Comparison of ENCODE assay signal across 10 mouse cellular contexts in genomic region chr3:135713016-135713950, GRCm38 (mm10). TPM values are rescaled to one million over a fixed set of nuclear protein-coding genes. Genes with fewer than 3 reads are reported as not detected.
DNase-seq lines count a peak whose midpoint lies in the region; ATAC-seq and TF ChIP-seq lines count a peak whose summit lies in the region.
"Had no signal": no experiment of that assay in that cellular context is flagged by ENCODE, and none has a peak within 500 bp of the region (broad histone marks: within the 10 kb centered on the region; RNA-seq: fewer than 3 reads in every experiment).

No protein-coding gene starts in this region.

- DNase-seq in gastrocnemius, adult 18-20 months (ENCODE audit: low spot score), result peak; percentile 45
- DNase-seq in gastrocnemius, postnatal 36 days, result no peak
- DNase-seq in liver, embryonic 14.5 days (ENCODE audit: low read depth in 3 of 3, low spot score in 3 of 3), result no peak
- peak; percentile 63 for DNase-seq in MEL (ENCODE audit: low read depth, low spot score)
- DNase-seq in lung, postnatal 14 days, result peak; percentile 58
- no peak for DNase-seq in yolk sac, embryonic 10.5 days (ENCODE audit: low spot score)
- DNase-seq in spleen, postnatal 10 days (ENCODE audit: low spot score in 2 of 2), result no peak

- no peaks in the 10 kb centered on the region for H3K79me2 ChIP-seq in MEL (ENCODE audit: control insufficient read depth, insufficient read depth, low read length, poor library complexity)

- TF ChIP-seq CTCF in liver, embryonic 14.5 days (IDR thresholded peaks at IDR 0.05; ENCODE audit: low read depth), result peak; percentile 31; the same call in 1 of the 2 replicates
- peak in 2 of 3 experiments; percentile 28 to 70; a peak in 3 of 6 replicates for TF ChIP-seq CTCF in MEL (IDR thresholded peaks at IDR 0.05 in 2 of 3, conservative IDR thresholded peaks at IDR 0.05 in 1 of 3; ENCODE audit: control insufficient read depth in 1 of 3, insufficient read depth in 1 of 3, low read depth in 2 of 3, low read length in 3 of 3, poor library complexity in 1 of 3, severe bottlenecking in 1 of 3)

- TF ChIP-seq POLR2A in MEL (IDR thresholded peaks at IDR 0.05; ENCODE audit: control insufficient read depth in 1 of 2, insufficient read depth in 1 of 2, low read depth in 1 of 2, low read length in 2 of 2, poor library complexity in 1 of 2), result no peak

- no peak overlapping the region for H3K9ac ChIP-seq in liver, embryonic 14.5 days (replicated peaks)
- no peak overlapping the region for H3K9ac ChIP-seq in liver, embryonic 12.5 days
- H3K9ac ChIP-seq in MEL (ENCODE audit: control insufficient read depth, low read depth, low read length, poor library complexity, severe bottlenecking), result no peak overlapping the region

- ATAC-seq in liver, embryonic 14.5 days (ENCODE audit: insufficient read depth), result no peak
- no peak for ATAC-seq in liver, embryonic 12.5 days

- TF ChIP-seq EP300 in liver, embryonic 14.5 days (IDR thresholded peaks at IDR 0.05; ENCODE audit: low read depth), result no peak
- TF ChIP-seq EP300 in MEL (IDR thresholded peaks at IDR 0.05; ENCODE audit: low read depth in 1 of 2, low read length in 2 of 2), result no peak

- no peaks in the 10 kb centered on the region for H3K36me3 ChIP-seq in liver, embryonic 14.5 days (replicated peaks; ENCODE audit: control insufficient read depth, insufficient read depth, low read depth)
- H3K36me3 ChIP-seq in liver, embryonic 12.5 days, result no peaks in the 10 kb centered on the region
- peaks cover 0 to 4% of the 10 kb centered on the region in 2 experiments; a peak in 2 of 4 replicates for H3K36me3 ChIP-seq in MEL (ENCODE audit: control insufficient read depth in 1 of 2, insufficient read depth in 2 of 2, low read length in 2 of 2)

- H3K27ac ChIP-seq in liver, embryonic 14.5 days, result no peak overlapping the region
- no peak overlapping the region for H3K27ac ChIP-seq in liver, embryonic 12.5 days
- no peak overlapping the region for H3K27ac ChIP-seq in MEL (ENCODE audit: control insufficient read depth, low read depth, low read length)

- no peaks in the 10 kb centered on the region for H3K9me3 ChIP-seq in liver, embryonic 14.5 days (ENCODE audit: control insufficient read depth, low read length)
- no peaks in the 10 kb centered on the region for H3K9me3 ChIP-seq in liver, embryonic 12.5 days (replicated peaks)
- H3K9me3 ChIP-seq in MEL (replicated peaks; ENCODE audit: insufficient read depth, low read length), result no peaks in the 10 kb centered on the region
- H3K9me3 ChIP-seq: megakaryocyte, embryonic 14.5 days had no signal

- no peak overlapping the region for H3K4me3 ChIP-seq in liver, embryonic 14.5 days (ENCODE audit: insufficient read depth in 1 of 2, low read depth in 2 of 2, low read length in 2 of 2)
- H3K4me3 ChIP-seq in liver, embryonic 12.5 days, result no peak overlapping the region
- no peak overlapping the region for H3K4me3 ChIP-seq in MEL (ENCODE audit: control insufficient read depth in 1 of 2, insufficient read depth in 1 of 2, low read depth in 2 of 2, low read length in 2 of 2)
- H3K4me3 ChIP-seq: erythroblast, embryonic 14.5 days; megakaryocyte, embryonic 14.5 days had no signal

- intact Hi-C loops in gastrocnemius, postnatal 36 days (cut with DNase I), result no loop called here

- no peak overlapping the region for H3K4me2 ChIP-seq in liver, embryonic 14.5 days (ENCODE audit: low read depth)
- H3K4me2 ChIP-seq in liver, embryonic 12.5 days, result no peak overlapping the region

- TF ChIP-seq RAD21 in MEL (IDR thresholded peaks at IDR 0.05; ENCODE audit: low read depth, low read length), result peak; percentile 77

- H3K4me1 ChIP-seq in liver, embryonic 14.5 days (replicated peaks; ENCODE audit: control insufficient read depth in 2 of 2, insufficient read depth in 2 of 2, low read length in 1 of 2), result peaks cover 3 to 4% of the 10 kb centered on the region in 2 experiments; a peak in 3 of 4 replicates
- H3K4me1 ChIP-seq in liver, embryonic 12.5 days, result peaks cover 8% of the 10 kb centered on the region
- peaks cover 4 to 7% of the 10 kb centered on the region in 2 experiments for H3K4me1 ChIP-seq in MEL (ENCODE audit: control insufficient read depth in 1 of 2, insufficient read depth in 2 of 2, low read length in 2 of 2)

- H3K27me3 ChIP-seq in liver, embryonic 14.5 days (ENCODE audit: control insufficient read depth, insufficient read depth, low read length), result no peaks in the 10 kb centered on the region
- H3K27me3 ChIP-seq in liver, embryonic 12.5 days (replicated peaks), result no peaks in the 10 kb centered on the region
- H3K27me3 ChIP-seq in MEL (ENCODE audit: control insufficient read depth in 1 of 2, insufficient read depth in 2 of 2, low read length in 2 of 2), result no peaks in the 10 kb centered on the region
- H3K27me3 ChIP-seq: megakaryocyte, embryonic 14.5 days had no signal

- 40% methylated on average over 4 of the region's 4 CpGs for WGBS in liver, embryonic 14.5 days (ENCODE audit: insufficient replicate concordance)
- WGBS in liver, embryonic 12.5 days (ENCODE audit: insufficient replicate concordance), result 28% methylated on average over 4 of the region's 4 CpGs

TF ChIP-seq in MEL, 35 proteins besides CTCF, POLR2A, EP300 and RAD21:
- TF ChIP-seq ZC3H11A (IDR thresholded peaks at IDR 0.05; ENCODE audit: low read depth, low read length), result peak; percentile 81
- TF ChIP-seq SMC3 (IDR thresholded peaks at IDR 0.05; ENCODE audit: low read depth, low read length), result peak; percentile 83
- no peak for TF ChIP-seq USF2 (IDR thresholded peaks at IDR 0.05; ENCODE audit: borderline replicate concordance in 1 of 2, insufficient read depth in 1 of 2, low read depth in 1 of 2, low read length in 2 of 2)

RNA-seq across cellular contexts. Expression of gene Nfkb1, which starts 21.9 kb away (rescaled TPM):
- 10 to 100 TPM; 17.1 to 18.7 TPM for total RNA-seq in gastrocnemius, adult 18-20 months (2021)
- 10 to 100 TPM; 17.0 to 17.9 TPM for total RNA-seq in gastrocnemius, postnatal 36 days (2021)
- 13.8 and 16.5 TPM in 2 replicates for polyA plus RNA-seq in liver, embryonic 14.5 days (2012; rRNA removed)
- 11.2 and 14.1 TPM in 2 replicates for polyA plus RNA-seq in liver, embryonic 14.5 days (2014; fragmentation: Nextera tagmentation; extraction: Ambion mirVana)
- 18.0 and 18.4 TPM in 2 replicates for polyA plus RNA-seq in liver, embryonic 12.5 days (2016; fragmentation: Nextera tagmentation; extraction: Ambion mirVana)
- 36.3 and 44.8 TPM in 2 replicates for total RNA-seq in MEL (2012; rRNA removed)
- 10 to 100 TPM; 59.9 to 93.6 TPM for polyA plus RNA-seq in MEL (2012; ENCODE audit: insufficient read depth in 1 of 2, insufficient read length in 2 of 2, low read depth in 1 of 2, low replicate concordance in 2 of 2, missing spikeins in 1 of 2)

Comparison
In these comparisons a context has a peak if more than half of its experiments do, and no peak if none do; other contexts are left out.
1. DNase-seq: peak in gastrocnemius, adult 18-20 months (single experiment), MEL (single experiment) and lung, postnatal 14 days (single experiment); none in gastrocnemius, postnatal 36 days (0 of 2), liver, embryonic 14.5 days (0 of 3), yolk sac, embryonic 10.5 days (single experiment) and spleen, postnatal 10 days (0 of 2).